ENCODE assay signal across 13 mouse cellular contexts in the genomic region with DNA sequence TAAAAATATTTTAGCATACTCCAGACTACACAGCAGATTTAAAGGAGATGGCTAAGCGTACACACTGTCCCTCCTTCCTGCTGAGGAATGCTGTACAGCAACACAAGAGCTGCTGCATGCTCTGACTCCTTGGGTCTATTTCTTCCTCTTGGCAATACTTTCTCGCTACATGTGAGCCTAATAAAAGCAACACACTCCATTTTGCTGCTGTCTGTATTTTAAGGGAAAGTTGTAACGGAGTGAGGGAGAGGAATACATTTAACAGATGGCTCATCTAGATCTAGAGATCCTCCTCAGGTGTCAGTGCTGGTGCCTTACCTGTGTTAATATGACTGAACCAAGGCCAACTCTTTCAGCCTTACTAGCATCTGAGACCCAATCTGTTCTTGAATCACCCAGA. TPM values are rescaled to one million over a fixed set of nuclear protein-coding genes. Genes with fewer than 3 reads are reported as not detected.
DNase-seq lines count a peak whose midpoint lies in the region; ATAC-seq and TF ChIP-seq lines count a peak whose summit lies in the region.
"Had no signal": no experiment of that assay in that cellular context is flagged by ENCODE, and none has a peak within 500 bp of the region (broad histone marks: within the 10 kb centered on the region; RNA-seq: fewer than 3 reads in every experiment).

No protein-coding gene starts in this region.

- no peaks in the 10 kb centered on the region for H3K27me3 ChIP-seq in forebrain, embryonic 14.5 days (replicated peaks; ENCODE audit: control insufficient read depth, insufficient read depth, low read length)
- H3K27me3 ChIP-seq in forebrain, embryonic 10.5 days (ENCODE audit: poor library complexity, severe bottlenecking) = no peaks in the 10 kb centered on the region
- no peaks in the 10 kb centered on the region for H3K27me3 ChIP-seq in heart, embryonic 15.5 days
- H3K27me3 ChIP-seq in heart, embryonic 10.5 days (ENCODE audit: insufficient read depth, poor library complexity, severe bottlenecking) = no peaks in the 10 kb centered on the region
- H3K27me3 ChIP-seq in liver, postnatal 0 days (ENCODE audit: insufficient read depth, low read length) = no peaks in the 10 kb centered on the region
- no peaks in the 10 kb centered on the region for H3K27me3 ChIP-seq in liver, embryonic 12.5 days (replicated peaks)
- no peaks in the 10 kb centered on the region for H3K27me3 ChIP-seq in stomach, embryonic 15.5 days (replicated peaks)
- H3K27me3 ChIP-seq: embryonic facial prominence, embryonic 12.5 days; liver, embryonic 15.5 days had no signal

- peak overlapping the region; percentile 31 for H3K27ac ChIP-seq in forebrain, embryonic 14.5 days (ENCODE audit: low read depth, low read length)
- H3K27ac ChIP-seq in forebrain, embryonic 10.5 days = no peak overlapping the region
- H3K27ac ChIP-seq in heart, embryonic 15.5 days = peak overlapping the region; percentile 79
- H3K27ac ChIP-seq in heart, embryonic 10.5 days = no peak overlapping the region
- 0 out of 2 replicates have a peak overlapping the region, but pooled peaks have one; percentile 7 for H3K27ac ChIP-seq in liver, postnatal 0 days (ENCODE audit: low read depth)
- H3K27ac ChIP-seq in liver, embryonic 12.5 days = no peak overlapping the region
- 0 out of 2 replicates have a peak overlapping the region, but pooled peaks have one; percentile 65 for H3K27ac ChIP-seq in stomach, embryonic 15.5 days
- H3K27ac ChIP-seq: embryonic facial prominence, embryonic 12.5 days; liver, embryonic 15.5 days had no signal

- ATAC-seq in forebrain, embryonic 14.5 days = peak; percentile 47; the same call in 1 of the 2 replicates
- ATAC-seq in heart, embryonic 15.5 days (replicated peaks; ENCODE audit: insufficient number of reproducible peaks, insufficient read depth, low FRiP score, low read depth) = no peak
- no peak for ATAC-seq in liver, postnatal 0 days
- no peak for ATAC-seq in liver, embryonic 12.5 days
- ATAC-seq in stomach, embryonic 15.5 days (ENCODE audit: insufficient read depth, low FRiP score, low read depth) = no peak
- ATAC-seq: activated CD4-positive, CD25-positive, alpha-beta regulatory T cell, adult 4 months had no signal

- no peak for TF ChIP-seq CTCF in liver, postnatal 0 days (IDR thresholded peaks at IDR 0.05; ENCODE audit: low read depth)

- no peak overlapping the region for H3K9ac ChIP-seq in forebrain, embryonic 14.5 days (ENCODE audit: low read length)
- H3K9ac ChIP-seq in heart, embryonic 15.5 days = no peak overlapping the region
- H3K9ac ChIP-seq in liver, postnatal 0 days (replicated peaks) = no peak overlapping the region
- no peak overlapping the region for H3K9ac ChIP-seq in liver, embryonic 12.5 days
- no peak overlapping the region for H3K9ac ChIP-seq in stomach, embryonic 15.5 days
- H3K9ac ChIP-seq: embryonic facial prominence, embryonic 12.5 days; liver, embryonic 15.5 days had no signal

- DNase-seq in forebrain, embryonic 14.5 days (ENCODE audit: low spot score) = no peak
- DNase-seq in forebrain, embryonic 10.5 days (ENCODE audit: extremely low spot score, low spot score) = no peak
- DNase-seq in heart, embryonic 10.5 days (ENCODE audit: low spot score) = no peak
- DNase-seq in liver, postnatal 0 days = no peak
- no peak for DNase-seq in Muller cell, postnatal 12 days (ENCODE audit: inconsistent ontology term)

- no peak for TF ChIP-seq EP300 in liver, postnatal 0 days (IDR thresholded peaks at IDR 0.05; ENCODE audit: low read depth)

- no peak overlapping the region for H3K4me2 ChIP-seq in forebrain, embryonic 14.5 days (ENCODE audit: low read length)
- no peak overlapping the region for H3K4me2 ChIP-seq in heart, embryonic 15.5 days
- no peak overlapping the region for H3K4me2 ChIP-seq in liver, postnatal 0 days (ENCODE audit: low read depth, low read length)
- no peak overlapping the region for H3K4me2 ChIP-seq in liver, embryonic 12.5 days
- H3K4me2 ChIP-seq in stomach, embryonic 15.5 days = no peak overlapping the region
- H3K4me2 ChIP-seq: embryonic facial prominence, embryonic 12.5 days; liver, embryonic 15.5 days had no signal

- H3K4me3 ChIP-seq in forebrain, embryonic 14.5 days (ENCODE audit: low read depth, low read length) = no peak overlapping the region
- H3K4me3 ChIP-seq in forebrain, embryonic 10.5 days = no peak overlapping the region
- H3K4me3 ChIP-seq in heart, embryonic 15.5 days = no peak overlapping the region
- no peak overlapping the region for H3K4me3 ChIP-seq in heart, embryonic 10.5 days
- no peak overlapping the region for H3K4me3 ChIP-seq in liver, postnatal 0 days (ENCODE audit: low read depth, low read length)
- no peak overlapping the region for H3K4me3 ChIP-seq in liver, embryonic 12.5 days
- H3K4me3 ChIP-seq in stomach, embryonic 15.5 days (replicated peaks) = no peak overlapping the region
- H3K4me3 ChIP-seq: embryonic facial prominence, embryonic 12.5 days; liver, embryonic 15.5 days; megakaryocyte, embryonic 14.5 days had no signal

- no peaks in the 10 kb centered on the region for H3K9me3 ChIP-seq in forebrain, embryonic 14.5 days (replicated peaks; ENCODE audit: control insufficient read depth, low read length)
- no peaks in the 10 kb centered on the region for H3K9me3 ChIP-seq in forebrain, embryonic 10.5 days
- H3K9me3 ChIP-seq in heart, embryonic 15.5 days (replicated peaks) = no peaks in the 10 kb centered on the region
- H3K9me3 ChIP-seq in heart, embryonic 10.5 days = no peaks in the 10 kb centered on the region
- no peaks in the 10 kb centered on the region for H3K9me3 ChIP-seq in liver, postnatal 0 days (ENCODE audit: low read length)
- H3K9me3 ChIP-seq in liver, embryonic 12.5 days (replicated peaks) = no peaks in the 10 kb centered on the region
- H3K9me3 ChIP-seq in stomach, embryonic 15.5 days = no peaks in the 10 kb centered on the region
- H3K9me3 ChIP-seq: embryonic facial prominence, embryonic 12.5 days; G1E; liver, embryonic 15.5 days; megakaryocyte, embryonic 14.5 days had no signal

- WGBS in forebrain, embryonic 14.5 days = 52% methylated on average over 3 of the region's 3 CpGs
- 97% methylated on average over 3 of the region's 3 CpGs for WGBS in forebrain, embryonic 10.5 days
- 48% methylated on average over 3 of the region's 3 CpGs for WGBS in heart, embryonic 15.5 days
- WGBS in heart, embryonic 10.5 days = 78% methylated on average over 3 of the region's 3 CpGs
- WGBS in liver, postnatal 0 days (ENCODE audit: insufficient replicate concordance) = 82% methylated on average over 3 of the region's 3 CpGs
- 83% methylated on average over 3 of the region's 3 CpGs for WGBS in liver, embryonic 12.5 days (ENCODE audit: insufficient replicate concordance)
- 69% methylated on average over 3 of the region's 3 CpGs for WGBS in stomach, embryonic 15.5 days

- peaks cover 10% of the 10 kb centered on the region for H3K36me3 ChIP-seq in forebrain, embryonic 14.5 days (ENCODE audit: control insufficient read depth, insufficient read depth, low read length)
- H3K36me3 ChIP-seq in forebrain, embryonic 10.5 days (replicated peaks) = peaks cover 64% of the 10 kb centered on the region
- 0 out of 2 replicates have a peak, but pooled peaks cover under 1% of the 10 kb centered on the region for H3K36me3 ChIP-seq in heart, embryonic 15.5 days
- H3K36me3 ChIP-seq in heart, embryonic 10.5 days = peaks cover 33% of the 10 kb centered on the region
- H3K36me3 ChIP-seq in liver, postnatal 0 days (replicated peaks; ENCODE audit: insufficient read depth, low read length) = peaks cover 16% of the 10 kb centered on the region
- peaks cover 67% of the 10 kb centered on the region for H3K36me3 ChIP-seq in liver, embryonic 12.5 days
- peaks cover 10% of the 10 kb centered on the region; the same call in 1 of the 2 replicates for H3K36me3 ChIP-seq in stomach, embryonic 15.5 days

- H3K4me1 ChIP-seq in forebrain, embryonic 14.5 days (ENCODE audit: control insufficient read depth, insufficient read depth, low read length) = peaks cover 14% of the 10 kb centered on the region
- H3K4me1 ChIP-seq in forebrain, embryonic 10.5 days = 0 out of 2 replicates have a peak, but pooled peaks cover 3% of the 10 kb centered on the region
- peaks cover 46% of the 10 kb centered on the region for H3K4me1 ChIP-seq in heart, embryonic 15.5 days (replicated peaks)
- H3K4me1 ChIP-seq in heart, embryonic 10.5 days = peaks cover 25% of the 10 kb centered on the region
- peaks cover 9% of the 10 kb centered on the region for H3K4me1 ChIP-seq in liver, postnatal 0 days (ENCODE audit: insufficient read depth)
- peaks cover 9% of the 10 kb centered on the region; the same call in 1 of the 2 replicates for H3K4me1 ChIP-seq in liver, embryonic 12.5 days
- peaks cover 6% of the 10 kb centered on the region for H3K4me1 ChIP-seq in stomach, embryonic 15.5 days
- H3K4me1 ChIP-seq: embryonic facial prominence, embryonic 12.5 days had no signal

RNA-seq across cellular contexts. Expression of a gene that starts 35.6 kb away (rescaled TPM):
- polyA plus RNA-seq in forebrain, embryonic 14.5 days (2014; fragmentation: Nextera tagmentation; extraction: Ambion mirVana) = 208 and 237 TPM in 2 replicates
- polyA plus RNA-seq in forebrain, embryonic 10.5 days (2016; fragmentation: Nextera tagmentation; extraction: Ambion mirVana) = 206 and 216 TPM in 2 replicates
- polyA plus RNA-seq in heart, embryonic 15.5 days (2015; fragmentation: Nextera tagmentation; extraction: Ambion mirVana) = 327 and 380 TPM in 2 replicates
- polyA plus RNA-seq in heart, embryonic 10.5 days (2016; fragmentation: Nextera tagmentation; extraction: Ambion mirVana) = 257 and 312 TPM in 2 replicates
- 167 and 178 TPM in 2 replicates for polyA plus RNA-seq in liver, postnatal 0 days (2015; fragmentation: Nextera tagmentation; extraction: Ambion mirVana)
- polyA plus RNA-seq in liver, embryonic 12.5 days (2016; fragmentation: Nextera tagmentation; extraction: Ambion mirVana) = 210 and 212 TPM in 2 replicates
- 279 and 284 TPM in 2 replicates for polyA plus RNA-seq in stomach, embryonic 15.5 days (2015; fragmentation: Nextera tagmentation; extraction: Ambion mirVana)

RNA-seq across cellular contexts. Expression of a gene that starts 44.3 kb away (rescaled TPM):
- 0.18 and 0.27 TPM in 2 replicates for polyA plus RNA-seq in forebrain, embryonic 14.5 days (2014; fragmentation: Nextera tagmentation; extraction: Ambion mirVana)
- 4.3 and 6.2 TPM in 2 replicates for polyA plus RNA-seq in forebrain, embryonic 10.5 days (2016; fragmentation: Nextera tagmentation; extraction: Ambion mirVana)
- polyA plus RNA-seq in heart, embryonic 15.5 days (2015; fragmentation: Nextera tagmentation; extraction: Ambion mirVana) = 2.2 and 6.6 TPM in 2 replicates
- 2.3 and 5.9 TPM in 2 replicates for polyA plus RNA-seq in heart, embryonic 10.5 days (2016; fragmentation: Nextera tagmentation; extraction: Ambion mirVana)
- 0.69 and 0.99 TPM in 2 replicates for polyA plus RNA-seq in liver, postnatal 0 days (2015; fragmentation: Nextera tagmentation; extraction: Ambion mirVana)
- polyA plus RNA-seq in liver, embryonic 12.5 days (2016; fragmentation: Nextera tagmentation; extraction: Ambion mirVana) = 0.28 and 0.38 TPM in 2 replicates
- 61.4 and 71.8 TPM in 2 replicates for polyA plus RNA-seq in stomach, embryonic 15.5 days (2015; fragmentation: Nextera tagmentation; extraction: Ambion mirVana)
- polyA plus RNA-seq: G1E had no signal

Comparison
In these comparisons a context has a peak if more than half of its experiments do, and no peak if none do; other contexts are left out.
1. H3K27ac ChIP-seq: peak in forebrain, embryonic 14.5 days (single experiment), heart, embryonic 15.5 days (single experiment), liver, postnatal 0 days (single experiment) and stomach, embryonic 15.5 days (single experiment); none in forebrain, embryonic 10.5 days (single experiment), heart, embryonic 10.5 days (single experiment) and liver, embryonic 12.5 days (single experiment).